Mouse (Mus musculus): ENCODE data around the gene H2-Q4.
"Not testable (repeated sequence)": the region's sequence is repeated elsewhere in the genome, so short reads cannot be mapped to it uniquely, and the experiment has no call there.

Gene H2-Q4

DNA sequence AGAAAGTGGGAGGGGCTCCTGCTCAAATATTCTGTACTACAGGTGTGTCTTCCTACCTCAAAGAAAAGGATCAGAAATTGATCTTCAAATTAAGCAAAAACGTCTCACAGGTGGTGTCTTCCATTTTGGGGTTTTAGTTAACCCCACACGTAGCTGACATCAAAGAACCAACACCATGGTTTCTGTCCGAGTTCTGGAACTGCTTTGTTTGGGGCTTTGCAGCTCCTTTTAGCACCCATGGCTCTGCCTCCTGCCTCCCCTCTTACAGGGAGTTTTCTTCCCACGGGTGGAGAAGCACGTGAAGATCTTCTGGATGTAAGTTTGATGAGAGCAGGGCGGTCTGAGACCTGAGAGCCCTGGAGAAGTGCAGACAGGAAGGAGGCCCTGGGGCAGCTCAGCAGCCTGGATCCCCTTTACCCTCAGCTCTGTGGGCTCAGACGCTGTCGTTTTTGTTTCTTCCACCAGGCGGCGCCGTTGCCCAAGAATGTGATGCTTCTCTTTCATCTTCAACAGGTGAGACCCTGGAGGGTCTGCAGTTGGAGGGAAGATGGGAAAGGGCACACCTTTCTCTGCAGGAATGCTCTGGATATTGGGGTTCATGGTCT, 40.9 kb downstream of the H2-Q4 start:
- not testable (repeated sequence) for DNase-seq (ENCODE audit: low read depth, low spot score)

DNA sequence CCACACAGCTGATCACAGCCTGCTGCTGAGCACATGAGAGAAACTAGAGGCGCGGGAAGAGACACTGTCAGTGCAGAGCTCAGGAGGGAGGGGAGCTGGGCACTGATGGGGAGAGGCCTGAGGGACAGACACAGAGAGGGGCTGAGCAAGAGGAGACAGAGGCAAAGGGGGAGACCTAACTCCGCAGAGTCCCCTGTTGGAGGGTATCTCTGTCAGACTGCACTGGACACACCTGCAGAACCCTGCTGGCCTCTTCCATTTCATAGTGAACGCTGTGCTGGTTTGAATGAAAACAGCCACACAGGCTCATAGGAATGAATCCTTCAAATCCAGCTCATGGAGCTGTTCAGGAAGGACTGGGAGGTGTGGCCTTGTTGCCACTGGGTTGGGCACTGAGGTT, 41.9 kb downstream of the H2-Q4 start:
- DNase-seq (ENCODE audit: low read depth, low spot score): not testable (repeated sequence)

DNA sequence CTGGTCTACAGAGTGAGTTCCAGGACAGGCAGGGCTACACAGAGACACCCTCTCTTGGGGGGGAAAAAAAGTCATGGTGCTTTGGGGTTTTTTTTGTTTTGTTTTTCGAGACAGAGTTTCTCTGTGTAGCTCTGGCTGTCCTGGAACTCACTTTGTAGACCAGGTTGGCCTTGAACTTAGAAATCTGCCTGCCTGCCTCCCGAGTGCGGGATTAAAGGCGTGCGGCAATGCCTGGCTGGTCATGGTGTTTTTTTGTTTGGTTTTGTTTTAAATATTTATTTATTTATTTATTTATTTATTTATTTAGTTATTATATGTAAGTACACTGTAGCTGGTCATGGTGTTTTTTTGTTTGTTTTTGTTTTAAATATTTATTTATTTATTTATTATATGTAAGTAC, 42.9 kb downstream of the H2-Q4 start:
- DNase-seq (ENCODE audit: low read depth, low spot score): not testable (repeated sequence)

DNA sequence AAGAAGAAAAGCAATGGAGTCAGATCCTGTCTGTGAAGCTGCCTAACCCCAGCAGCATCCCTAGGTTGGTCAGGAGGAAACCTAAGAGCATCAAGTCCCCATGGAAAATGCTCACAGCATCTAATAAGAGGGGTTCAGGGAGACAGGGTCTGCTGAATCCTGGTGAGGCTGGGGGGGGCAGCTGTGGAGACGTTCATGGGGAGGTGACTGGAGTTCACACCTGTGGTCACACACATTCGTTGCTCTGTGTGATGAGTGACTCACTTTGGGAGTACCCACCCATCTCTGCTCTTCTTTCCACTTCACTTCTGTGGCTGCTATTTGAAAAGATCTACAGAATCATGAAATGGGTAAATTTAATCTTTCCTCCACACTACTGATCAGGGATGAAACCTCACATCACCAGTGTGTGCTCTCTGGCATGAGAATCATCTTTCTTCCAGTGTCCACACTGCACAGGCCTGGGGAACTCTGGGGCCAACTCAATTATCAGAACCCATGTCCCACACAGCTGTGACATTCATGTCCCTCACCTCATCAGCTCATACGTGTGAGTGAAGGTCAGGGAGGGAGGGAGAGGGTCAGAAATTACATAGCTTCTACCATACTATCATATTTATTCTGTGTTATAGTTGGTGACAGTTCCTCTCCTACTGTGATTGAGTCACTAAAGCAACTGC, 43.9 kb downstream of the H2-Q4 start:
- not testable (repeated sequence) for DNase-seq (ENCODE audit: low read depth, low spot score)

DNA sequence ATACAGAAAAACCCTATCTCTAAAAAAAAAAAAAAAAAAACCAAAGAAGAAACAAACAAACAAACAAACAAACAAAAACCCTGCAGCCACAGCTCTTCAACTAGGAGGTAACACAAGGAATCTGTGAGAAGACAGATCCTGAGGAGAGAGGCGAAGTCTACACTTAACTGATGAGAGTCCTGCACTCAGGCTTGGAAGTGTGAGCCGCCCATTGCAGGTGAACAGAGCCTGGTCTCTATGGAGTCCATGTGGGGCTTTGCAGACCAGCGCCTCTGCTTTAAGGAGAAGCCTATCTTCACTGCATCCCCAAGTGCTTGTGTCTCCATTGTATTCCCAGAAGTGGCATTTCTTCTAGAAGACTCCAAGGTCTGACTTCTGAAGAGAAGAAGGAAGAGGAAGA, 44.7 kb downstream of the H2-Q4 start:
- DNase-seq (ENCODE audit: low read depth, low spot score): not testable (repeated sequence)

DNA sequence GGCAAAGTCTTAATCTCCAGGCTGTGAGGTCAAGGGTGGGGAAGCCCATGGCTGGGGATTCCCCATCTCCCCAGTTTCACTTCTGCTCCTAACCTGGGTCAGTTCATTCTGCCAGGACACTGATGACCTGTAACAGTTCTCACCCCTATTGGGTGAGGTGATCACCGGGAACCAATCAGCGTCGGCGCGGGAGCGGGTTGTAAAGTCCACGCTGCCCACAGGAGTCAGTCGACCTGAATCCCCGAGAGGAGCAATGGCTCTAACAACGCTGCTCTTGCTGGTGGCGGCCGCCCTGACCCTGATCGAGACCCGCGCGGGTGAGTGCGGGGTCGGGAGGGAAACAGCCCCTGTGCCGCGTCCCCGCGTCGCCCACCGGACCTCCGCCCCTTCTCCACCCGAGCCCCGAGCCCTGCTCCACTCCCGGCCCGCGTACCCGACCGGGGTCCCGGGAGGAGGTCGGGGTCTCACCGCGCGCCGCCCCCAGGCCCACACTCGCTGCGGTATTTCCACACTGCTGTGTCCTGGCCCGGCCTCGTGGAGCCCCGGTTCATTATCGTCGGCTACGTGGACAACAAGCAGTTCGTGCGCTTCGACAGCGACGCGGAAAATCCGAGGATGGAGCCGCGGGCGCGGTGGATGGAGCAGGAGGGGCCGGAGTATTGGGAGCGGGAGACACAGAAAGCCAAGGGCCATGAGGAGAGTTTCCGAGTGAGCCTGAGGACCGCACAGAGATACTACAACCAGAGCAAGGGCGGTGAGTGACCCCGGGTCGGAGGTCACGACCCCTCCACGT, 45.4 kb downstream of the H2-Q4 start, which contains the start of gene H2-Q6:
Gene H2-Q6, plus strand, starts transcription at position 227 of the 793 bp plus-strand sequence.
- DNase-seq (ENCODE audit: low read depth, low spot score): not testable (repeated sequence)

DNA sequence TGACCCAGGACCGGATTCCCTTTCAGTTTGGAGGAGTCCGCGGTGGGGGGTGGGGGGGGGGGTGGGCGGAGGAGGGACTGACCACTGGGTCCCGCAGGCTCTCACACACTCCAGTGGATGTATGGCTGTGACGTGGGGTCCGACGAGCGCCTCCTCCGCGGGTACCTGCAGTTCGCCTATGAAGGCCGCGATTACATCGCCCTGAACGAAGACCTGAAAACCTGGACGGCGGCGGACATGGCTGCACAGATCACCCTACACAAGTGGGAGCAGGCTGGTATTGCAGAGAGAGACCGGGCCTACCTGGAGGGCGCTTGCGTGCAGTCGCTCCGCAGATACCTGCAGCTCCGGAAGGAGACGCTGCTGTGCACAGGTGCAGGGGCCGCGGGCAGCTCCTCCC, 46.1 kb downstream of the H2-Q4 start:
- DNase-seq (ENCODE audit: low read depth, low spot score): not testable (repeated sequence)

DNA sequence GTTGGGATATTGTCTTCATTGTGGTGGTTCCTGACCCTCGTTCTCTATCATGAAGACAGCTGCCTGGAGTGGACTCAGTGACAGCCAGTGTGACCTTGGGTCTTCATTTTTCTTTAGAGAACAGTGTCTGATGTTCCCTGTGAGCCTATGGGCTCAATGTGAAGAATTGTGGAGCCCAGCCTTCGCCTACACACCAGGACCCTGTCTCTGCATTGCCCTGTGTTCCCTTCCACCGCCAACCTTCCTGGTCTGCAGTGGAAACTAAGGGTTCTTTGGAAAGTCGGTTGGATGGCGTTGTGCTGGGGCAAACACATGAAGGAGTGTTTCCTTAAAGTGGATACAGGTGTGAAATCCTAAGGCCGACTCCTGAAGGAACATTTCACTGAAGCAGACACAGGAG, 49.5 kb downstream of the H2-Q4 start:
- not testable (repeated sequence) for DNase-seq (ENCODE audit: low read depth, low spot score)

DNA sequence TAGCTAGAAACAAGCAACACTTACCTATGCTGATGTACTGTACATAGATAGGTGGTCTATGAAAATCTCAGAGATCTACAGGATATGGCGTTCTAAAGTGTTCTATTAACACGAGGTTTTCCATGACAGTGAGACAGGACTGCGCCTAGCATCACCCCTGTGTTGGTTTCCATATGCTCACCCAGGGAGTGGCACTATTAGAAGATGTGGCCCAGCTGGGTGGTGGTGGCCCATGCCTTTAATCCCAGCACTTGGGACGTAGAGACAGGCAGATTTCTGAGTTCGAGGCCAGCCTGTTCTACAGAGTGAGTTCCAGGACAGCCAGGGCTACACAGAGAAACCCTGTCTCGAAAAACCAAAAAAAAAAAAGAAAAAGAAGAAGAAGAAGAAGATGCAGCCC, 51.3 kb downstream of the H2-Q4 start:
- DNase-seq (ENCODE audit: low read depth, low spot score): not testable (repeated sequence)

DNA sequence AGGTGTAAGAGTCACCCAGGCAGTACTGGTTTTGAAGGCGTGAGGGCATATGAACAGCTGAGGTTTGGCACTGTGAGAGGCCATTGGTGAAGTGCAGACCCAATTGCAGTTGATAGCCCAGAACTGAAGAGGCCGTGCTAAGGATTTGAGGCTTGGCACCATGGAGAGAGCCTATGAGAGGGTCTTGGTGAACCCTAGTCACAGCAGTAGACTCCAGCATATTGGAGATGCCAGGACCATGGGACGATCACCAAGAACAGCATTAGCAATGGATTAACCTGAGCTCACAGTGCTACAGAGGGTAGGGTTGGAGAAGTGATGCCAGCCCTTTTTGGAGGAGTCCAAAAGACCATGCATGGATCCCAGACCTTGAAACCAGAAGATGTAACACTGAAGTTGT, 52.8 kb downstream of the H2-Q4 start:
- not testable (repeated sequence) for DNase-seq (ENCODE audit: low read depth, low spot score)

DNA sequence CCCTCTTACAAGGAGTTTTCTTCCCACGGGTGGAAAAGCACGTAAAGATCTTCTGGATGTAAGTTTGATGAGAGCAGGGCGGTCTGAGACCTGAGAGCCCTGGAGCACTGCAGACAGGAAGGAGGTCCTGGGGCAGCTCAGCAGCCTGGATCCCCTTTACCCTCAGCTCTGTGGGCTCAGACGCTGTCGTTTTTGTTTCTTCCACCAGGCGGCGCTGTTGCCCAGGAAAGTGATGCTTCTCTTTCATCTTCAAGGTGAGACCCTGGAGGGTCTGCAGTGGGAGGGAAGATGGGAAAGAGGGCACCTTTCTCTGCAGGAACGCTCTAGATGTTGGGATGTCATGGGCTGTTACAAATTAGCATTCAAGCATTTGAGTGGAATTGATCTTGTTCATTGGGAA, 55.4 kb downstream of the H2-Q4 start:
- not testable (repeated sequence) for DNase-seq (ENCODE audit: low read depth, low spot score)
